Mouse (Mus musculus) intestine, embryonic 15.5 days (tissue): Measurements from ENCODE around the gene Col4a3. TPM values are rescaled to one million over a fixed set of nuclear protein-coding genes. Genes with fewer than 3 reads are reported as not detected.

ENCODE experiments used
- ATAC-seq: fragments of 200-750 bp; cut with Nextera tagmentation; 2 replicates; pipeline ENCODE4 v1.8.0; 2017; ENCODE audit warnings: moderate TSS enrichment, moderate library complexity
- H3K27ac ChIP-seq: fragments of 300-500 bp; sonication (generic); 2 replicates; pipeline ENCODE4 v1.5.1; 2015; ENCODE audit warnings: mild to moderate bottlenecking, inconsistent platforms
- H3K27me3 ChIP-seq: fragments of 300-500 bp; sonication (generic); replicated peaks from 2 replicates; pipeline ENCODE4 v1.6.1; 2015; ENCODE audit warnings: inconsistent platforms
- H3K36me3 ChIP-seq: fragments of 300-500 bp; sonication (generic); 2 replicates; pipeline ENCODE4 v1.6.1; 2015; ENCODE audit warnings: inconsistent platforms
- H3K4me1 ChIP-seq: fragments of 300-500 bp; sonication (generic); replicated peaks from 2 replicates; pipeline ENCODE4 v1.6.1; 2015; ENCODE audit warnings: inconsistent platforms
- H3K4me2 ChIP-seq: fragments of 300-500 bp; sonication (generic); replicated peaks from 2 replicates; pipeline ENCODE4 v1.6.1; 2015; ENCODE audit warnings: mild to moderate bottlenecking, inconsistent platforms
- H3K4me3 ChIP-seq: fragments of 300-500 bp; sonication (generic); replicated peaks from 2 replicates; pipeline ENCODE4 v1.5.1; 2015; ENCODE audit warnings: inconsistent platforms
- H3K9ac ChIP-seq: fragments of 300-500 bp; sonication (generic); 2 replicates; pipeline ENCODE4 v1.6.1; 2015; ENCODE audit warnings: inconsistent platforms
- H3K9me3 ChIP-seq: fragments of 300-500 bp; sonication (generic); 2 replicates; pipeline ENCODE4 v1.6.1; 2016; ENCODE audit warnings: inconsistent platforms
- WGBS: fragments of 180-500 bp; shearing (Covaris S2); methylation state at CpG from one replicate; pipeline ENCODE4 v1.1.7; 2015; 5-methylcytosine and 5-hydroxymethylcytosine counted together
- polyA plus RNA-seq: library from polyadenylated mRNA; unstranded; fragments of >200 nt; fragmentation: Nextera tagmentation; extraction: Ambion mirVana; gene quantifications from 2 replicates; pipeline ENCODE4 v1.2.1, GENCODE M21; 2015

Col4a3 gene
- polyA plus RNA-seq, 1 experiment from 2014 or later = 0.25 TPM

DNA sequence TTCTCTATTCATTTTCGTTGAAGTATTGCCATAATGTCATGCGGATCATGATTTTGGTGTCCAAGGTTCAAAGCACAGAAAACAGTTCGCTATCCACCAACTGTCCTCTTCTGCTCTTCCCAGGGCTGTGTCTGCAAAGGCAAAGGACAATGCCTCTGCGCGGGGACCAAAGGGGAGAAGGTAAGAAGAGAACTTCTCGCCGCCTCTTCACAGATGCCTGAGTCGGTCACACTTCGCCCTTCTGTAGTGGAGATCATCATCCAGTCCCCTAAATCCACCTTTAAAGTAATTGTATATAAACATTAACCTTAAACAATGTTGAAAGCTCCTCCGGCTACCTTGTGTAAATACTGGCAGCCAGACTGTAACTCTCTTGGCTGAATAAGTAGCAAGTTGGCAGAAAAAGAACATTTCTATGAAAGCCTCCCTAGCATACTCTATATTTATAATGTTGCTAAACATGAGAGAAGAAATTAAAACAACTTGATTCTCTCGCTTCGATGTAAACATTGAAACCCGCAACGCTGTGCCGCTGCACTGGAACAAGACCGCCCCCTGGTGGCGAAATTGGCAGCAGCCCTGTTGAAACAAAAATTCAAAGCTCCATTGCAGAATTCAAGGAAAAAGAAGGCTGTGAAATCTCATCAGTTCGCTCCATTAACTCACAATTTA is 54.7 kb downstream of the Col4a3 start:
- Histone ChIP-seq H3K4me1 (no peaks in the 10 kb centered on the region), H3K9me3 (no peaks in the 10 kb centered on the region), H3K27me3 (no peaks in the 10 kb centered on the region), H3K27ac (no peak overlapping the region), H3K4me3 (peak overlapping the region; percentile 25), H3K9ac (no peak overlapping the region), H3K36me3 (no peaks in the 10 kb centered on the region), H3K4me2 (peak overlapping the region; percentile 56)
- WGBS = 25% methylated on average over 18 of the region's 18 CpGs
- ATAC-seq = 0 out of 2 replicates have a peak, but pooled peaks have one; percentile 31

- H3K27me3 ChIP-seq = no peaks in the 10 kb centered on the region
- no peak overlapping the region for H3K4me2 ChIP-seq
- no peak overlapping the region for H3K9ac ChIP-seq
- no peaks in the 10 kb centered on the region for H3K4me1 ChIP-seq
- no peaks in the 10 kb centered on the region for H3K36me3 ChIP-seq
- ATAC-seq = no peak
- no peak overlapping the region for H3K4me3 ChIP-seq
- 46% methylated on average over 10 of the region's 10 CpGs for WGBS
- no peaks in the 10 kb centered on the region for H3K9me3 ChIP-seq
- H3K27ac ChIP-seq = no peak overlapping the region
Observed at GRCm38 (mm10) chr1:82647989-82648388, 61.3 kb downstream of the Col4a3 start.

DNA sequence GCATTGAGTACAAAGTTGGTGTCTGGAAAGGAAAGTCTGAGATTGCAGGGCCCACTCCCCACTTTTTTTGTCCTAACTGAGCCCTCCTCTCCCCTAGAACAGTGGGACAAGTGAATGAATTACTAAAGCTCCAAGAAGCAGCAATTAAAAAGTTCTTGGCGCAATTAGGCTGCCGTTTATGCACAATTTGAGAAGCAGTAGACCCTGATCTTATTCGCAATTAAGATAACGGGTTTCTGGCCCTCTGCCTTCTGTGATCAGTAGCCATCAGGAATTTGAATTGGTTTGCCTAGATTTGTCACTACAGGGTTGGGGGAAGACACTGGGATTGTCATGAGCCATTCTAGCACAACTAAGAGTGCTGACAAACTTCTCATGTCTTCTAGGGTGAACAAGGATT is 64.1 kb downstream of the Col4a3 start:
- no peak for ATAC-seq

GRCm38 (mm10) chr1:82654046-82654445 is 67.3 kb downstream of the Col4a3 start:
- H3K27ac ChIP-seq = no peak overlapping the region
- H3K4me2 ChIP-seq = no peak overlapping the region
- ATAC-seq = no peak
- H3K36me3 ChIP-seq = no peaks in the 10 kb centered on the region
- no peaks in the 10 kb centered on the region for H3K27me3 ChIP-seq
- H3K4me3 ChIP-seq = no peak overlapping the region
- H3K4me1 ChIP-seq = no peaks in the 10 kb centered on the region
- H3K9me3 ChIP-seq = no peaks in the 10 kb centered on the region
- WGBS = 70% methylated on average over 7 of the region's 7 CpGs
- no peak overlapping the region for H3K9ac ChIP-seq

More for the DNA sequence above, 64.1 kb downstream of the Col4a3 start:
- Histone ChIP-seq H3K4me3 (no peak overlapping the region), H3K36me3 (no peaks in the 10 kb centered on the region), H3K4me1 (no peaks in the 10 kb centered on the region), H3K27ac (no peak overlapping the region), H3K27me3 (no peaks in the 10 kb centered on the region), H3K9me3 (no peaks in the 10 kb centered on the region), H3K9ac (no peak overlapping the region), H3K4me2 (no peak overlapping the region)
- WGBS = 88% methylated on average over 4 of the region's 4 CpGs

DNA sequence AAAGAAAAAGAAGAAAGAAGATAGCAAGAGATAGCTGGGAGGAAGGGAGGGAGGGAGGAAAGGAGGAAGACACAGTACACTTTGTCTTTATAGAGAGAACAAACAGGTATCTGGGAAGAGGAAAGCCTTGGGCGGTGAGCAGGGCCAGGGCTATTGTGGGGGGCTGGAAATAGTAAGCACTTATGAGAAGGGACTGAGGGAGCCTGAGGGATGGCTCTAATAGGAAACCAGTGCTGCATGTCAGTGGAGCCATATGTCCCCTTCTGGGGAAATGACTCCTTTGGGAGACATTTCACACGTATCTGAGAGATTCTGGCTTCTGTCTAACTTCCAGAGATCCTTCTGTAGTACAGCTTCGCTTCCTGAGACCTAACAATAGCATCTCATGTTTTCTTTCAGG is 69.7 kb downstream of the Col4a3 start:
- H3K9me3 ChIP-seq = no peaks in the 10 kb centered on the region
- H3K9ac ChIP-seq = no peak overlapping the region
- no peaks in the 10 kb centered on the region for H3K4me1 ChIP-seq
- no peak overlapping the region for H3K27ac ChIP-seq
- H3K36me3 ChIP-seq = no peaks in the 10 kb centered on the region
- no peaks in the 10 kb centered on the region for H3K27me3 ChIP-seq
- 68% methylated on average over 3 of the region's 3 CpGs for WGBS
- no peak overlapping the region for H3K4me3 ChIP-seq
- no peak for ATAC-seq
- H3K4me2 ChIP-seq = no peak overlapping the region

DNA sequence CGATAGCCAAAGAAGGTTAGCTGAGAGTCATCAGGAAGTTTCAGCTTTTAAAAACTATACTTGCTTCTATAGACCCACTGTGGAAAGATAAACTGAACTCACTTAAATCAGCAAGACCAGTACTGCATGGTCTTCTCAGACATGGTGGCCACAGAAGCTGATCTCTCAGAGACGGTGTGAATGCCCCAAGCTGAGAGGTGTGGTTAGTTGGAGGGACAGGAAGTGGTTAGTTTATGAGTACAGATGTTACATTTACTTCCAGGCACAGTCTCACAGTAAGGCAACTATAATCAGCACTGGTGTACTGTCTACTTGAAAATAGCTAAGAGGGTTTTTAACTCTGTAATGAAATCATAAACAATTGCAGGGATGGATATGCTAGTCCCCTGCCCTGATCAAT is 75.5 kb downstream of the Col4a3 start:
- Histone ChIP-seq H3K9ac (no peak overlapping the region), H3K27me3 (no peaks in the 10 kb centered on the region), H3K4me1 (no peaks in the 10 kb centered on the region), H3K9me3 (no peaks in the 10 kb centered on the region), H3K27ac (no peak overlapping the region), H3K4me3 (no peak overlapping the region), H3K4me2 (no peak overlapping the region), H3K36me3 (no peaks in the 10 kb centered on the region)
- ATAC-seq = no peak
- WGBS = 66% methylated on average over 2 of the region's 2 CpGs

DNA sequence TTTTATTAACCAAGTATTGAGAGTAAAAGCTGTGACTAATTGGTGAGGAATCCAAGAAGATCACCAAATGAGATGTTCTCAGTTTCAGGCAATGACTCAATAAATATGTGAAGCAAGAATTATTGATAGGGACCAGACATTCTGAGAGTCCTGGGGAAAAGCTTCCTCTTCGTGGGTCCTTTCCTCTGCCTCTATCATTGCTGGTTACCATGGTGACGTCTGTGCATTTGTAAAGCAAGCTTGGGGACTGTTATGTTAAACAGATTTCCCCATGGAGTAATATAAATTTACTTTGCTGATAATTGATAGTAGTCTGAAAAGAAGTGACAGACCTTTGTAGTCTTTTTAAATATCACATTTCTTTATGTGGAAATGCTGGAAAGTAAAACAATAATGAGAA is 76.8 kb downstream of the Col4a3 start:
- H3K4me2 ChIP-seq = no peak overlapping the region
- H3K9ac ChIP-seq = no peak overlapping the region
- no peak for ATAC-seq
- no peak overlapping the region for H3K4me3 ChIP-seq
- H3K27me3 ChIP-seq = no peaks in the 10 kb centered on the region
- WGBS = 21% methylated on average over 2 of the region's 2 CpGs
- H3K27ac ChIP-seq = no peak overlapping the region
- H3K9me3 ChIP-seq = no peaks in the 10 kb centered on the region
- H3K36me3 ChIP-seq = no peaks in the 10 kb centered on the region
- no peaks in the 10 kb centered on the region for H3K4me1 ChIP-seq

DNA sequence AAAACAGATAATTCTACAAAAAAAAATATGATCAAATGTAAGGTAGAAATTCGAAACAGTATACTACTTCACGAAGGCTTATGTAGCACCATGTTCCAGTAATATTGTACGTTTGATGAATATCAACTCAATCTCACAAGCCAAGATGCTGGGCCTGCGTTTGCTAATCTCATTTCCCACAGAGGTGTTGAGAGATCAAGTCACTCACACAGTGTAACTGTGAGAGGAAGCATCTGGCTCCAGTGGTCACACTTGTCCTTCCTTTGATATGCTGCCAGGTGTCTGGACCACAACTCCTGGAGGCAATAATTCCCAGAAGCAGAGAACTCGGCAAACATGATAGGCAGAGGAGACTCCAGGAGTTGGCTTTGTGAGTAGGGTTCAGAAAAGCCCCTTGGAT is 99.6 kb downstream of the Col4a3 start:
- H3K27ac ChIP-seq = no peak overlapping the region
- H3K4me2 ChIP-seq = no peak overlapping the region
- 78% methylated on average over 5 of the region's 5 CpGs for WGBS
- no peaks in the 10 kb centered on the region for H3K9me3 ChIP-seq
- no peak for ATAC-seq
- no peak overlapping the region for H3K4me3 ChIP-seq
- no peaks in the 10 kb centered on the region for H3K36me3 ChIP-seq
- no peaks in the 10 kb centered on the region for H3K4me1 ChIP-seq
- H3K27me3 ChIP-seq = no peaks in the 10 kb centered on the region
- no peak overlapping the region for H3K9ac ChIP-seq

GRCm38 (mm10) chr1:82686866-82687265 is 100.1 kb downstream of the Col4a3 start:
- no peak overlapping the region for H3K27ac ChIP-seq
- H3K9me3 ChIP-seq = no peaks in the 10 kb centered on the region
- no peak overlapping the region for H3K9ac ChIP-seq
- ATAC-seq = no peak
- H3K4me1 ChIP-seq = no peaks in the 10 kb centered on the region
- no peak overlapping the region for H3K4me2 ChIP-seq
- no peak overlapping the region for H3K4me3 ChIP-seq
- 89% methylated on average over 2 of the region's 2 CpGs for WGBS
- no peaks in the 10 kb centered on the region for H3K27me3 ChIP-seq
- H3K36me3 ChIP-seq = no peaks in the 10 kb centered on the region

DNA sequence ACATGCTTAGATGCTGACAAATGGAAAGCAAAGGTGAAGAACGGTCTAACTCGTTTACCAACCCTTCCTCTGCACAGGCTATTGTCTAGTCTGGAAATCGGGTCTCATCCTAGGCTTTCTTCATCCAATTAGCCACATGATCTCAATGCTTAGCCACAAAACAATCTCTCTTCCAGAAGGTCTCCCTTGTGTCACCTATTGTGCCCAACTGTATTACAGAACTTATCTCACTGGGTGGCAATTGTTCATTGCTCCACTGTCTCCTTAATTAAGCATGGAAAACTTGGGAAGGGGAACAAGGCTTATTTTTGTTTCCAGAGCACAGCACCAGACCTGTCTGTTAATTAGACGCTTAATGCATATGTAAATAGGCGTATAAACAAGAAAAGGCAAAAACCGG is 101.2 kb downstream of the Col4a3 start:
- H3K27ac ChIP-seq = no peak overlapping the region
- 87% methylated on average over 6 of the region's 6 CpGs for WGBS
- no peaks in the 10 kb centered on the region for H3K9me3 ChIP-seq
- no peak overlapping the region for H3K4me3 ChIP-seq
- H3K27me3 ChIP-seq = no peaks in the 10 kb centered on the region
- ATAC-seq = no peak
- no peak overlapping the region for H3K4me2 ChIP-seq
- no peaks in the 10 kb centered on the region for H3K4me1 ChIP-seq
- no peak overlapping the region for H3K9ac ChIP-seq
- H3K36me3 ChIP-seq = no peaks in the 10 kb centered on the region

GRCm38 (mm10) chr1:82695915-82696314 is 109.2 kb downstream of the Col4a3 start:
- H3K27ac ChIP-seq = no peak overlapping the region
- no peaks in the 10 kb centered on the region for H3K36me3 ChIP-seq
- no peak overlapping the region for H3K4me3 ChIP-seq
- ATAC-seq = no peak
- 52% methylated on average over 3 of the region's 3 CpGs for WGBS
- no peaks in the 10 kb centered on the region for H3K9me3 ChIP-seq
- H3K4me1 ChIP-seq = no peaks in the 10 kb centered on the region
- no peak overlapping the region for H3K4me2 ChIP-seq
- H3K9ac ChIP-seq = no peak overlapping the region
- no peaks in the 10 kb centered on the region for H3K27me3 ChIP-seq

- Histone ChIP-seq H3K4me1 (no peaks in the 10 kb centered on the region), H3K27ac (no peak overlapping the region), H3K9ac (no peak overlapping the region), H3K9me3 (no peaks in the 10 kb centered on the region), H3K27me3 (no peaks in the 10 kb centered on the region), H3K4me3 (no peak overlapping the region), H3K4me2 (no peak overlapping the region), H3K36me3 (no peaks in the 10 kb centered on the region)
- 71% methylated on average over 9 of the region's 9 CpGs for WGBS
- no peak for ATAC-seq
Observed at GRCm38 (mm10) chr1:82717816-82718512, 131.2 kb downstream of the Col4a3 start.
